Mouse (Mus musculus) neural tube, embryonic 15.5 days (tissue): ENCODE data around the gene Tlk1. TPM values are rescaled to one million over a fixed set of nuclear protein-coding genes. Genes with fewer than 3 reads are reported as not detected.

Experiments used
- ATAC-seq: fragments of 200-750 bp; cut with Nextera tagmentation; 2 replicates; pipeline ENCODE4 v1.8.0; 2017; ENCODE audit warnings: mild to moderate bottlenecking, moderate TSS enrichment, moderate library complexity; ENCODE audit not compliant: low FRiP score
- H3K27ac ChIP-seq: fragments of 300-500 bp; sonication (generic); replicated peaks from 2 replicates; pipeline ENCODE4 v1.5.1; 2015; ENCODE audit warnings: mild to moderate bottlenecking, inconsistent platforms
- H3K27me3 ChIP-seq: fragments of 300-500 bp; sonication (generic); replicated peaks from 2 replicates; pipeline ENCODE4 v1.6.1; 2015; ENCODE audit warnings: inconsistent platforms
- H3K36me3 ChIP-seq: fragments of 300-500 bp; sonication (generic); 2 replicates; pipeline ENCODE4 v1.6.1; 2015; ENCODE audit warnings: inconsistent platforms
- H3K4me1 ChIP-seq: fragments of 300-500 bp; sonication (generic); 2 replicates; pipeline ENCODE4 v1.6.1; 2015; ENCODE audit warnings: inconsistent platforms
- H3K4me2 ChIP-seq: fragments of 300-500 bp; sonication (generic); 2 replicates; pipeline ENCODE4 v1.6.1; 2015; ENCODE audit warnings: inconsistent platforms, mild to moderate bottlenecking, moderate library complexity
- H3K4me3 ChIP-seq: fragments of 300-500 bp; sonication (generic); replicated peaks from 2 replicates; pipeline ENCODE4 v1.5.1; 2015; ENCODE audit warnings: mild to moderate bottlenecking, inconsistent platforms
- H3K9ac ChIP-seq: fragments of 300-500 bp; sonication (generic); replicated peaks from 2 replicates; pipeline ENCODE4 v1.6.1; 2015; ENCODE audit warnings: mild to moderate bottlenecking, inconsistent platforms
- H3K9me3 ChIP-seq: fragments of 300-500 bp; sonication (generic); replicated peaks from 2 replicates; pipeline ENCODE4 v1.6.1; 2016; ENCODE audit warnings: inconsistent platforms
- WGBS: fragments of 180-500 bp; shearing (Covaris S2); methylation state at CpG from one replicate; pipeline ENCODE4 v1.1.7; 2015; ENCODE audit warnings: mixed read lengths; 5-methylcytosine and 5-hydroxymethylcytosine counted together
- polyA plus RNA-seq: library from polyadenylated mRNA; unstranded; fragments of >200 nt; fragmentation: Nextera tagmentation; extraction: Ambion mirVana; gene quantifications from 2 replicates; pipeline ENCODE4 v1.2.1, GENCODE M21; 2015

The Tlk1 gene
- polyA plus RNA-seq, 1 experiment from 2014 or later: 27.4 TPM

- no peak overlapping the region for H3K4me2 ChIP-seq
- WGBS: 98% methylated on average over 1 of the region's 1 CpGs
- no peak overlapping the region for H3K9ac ChIP-seq
- no peaks in the 10 kb centered on the region for H3K36me3 ChIP-seq
- H3K27me3 ChIP-seq: no peaks in the 10 kb centered on the region
- H3K4me1 ChIP-seq: no peaks in the 10 kb centered on the region
- ATAC-seq: 0 out of 2 replicates have a peak, but pooled peaks have one; percentile 59
- no peaks in the 10 kb centered on the region for H3K9me3 ChIP-seq
- H3K4me3 ChIP-seq: no peak overlapping the region
- no peak overlapping the region for H3K27ac ChIP-seq
Observed at GRCm38 (mm10) chr2:70779634-70780033, 45.9 kb downstream of the Tlk1 start.

DNA sequence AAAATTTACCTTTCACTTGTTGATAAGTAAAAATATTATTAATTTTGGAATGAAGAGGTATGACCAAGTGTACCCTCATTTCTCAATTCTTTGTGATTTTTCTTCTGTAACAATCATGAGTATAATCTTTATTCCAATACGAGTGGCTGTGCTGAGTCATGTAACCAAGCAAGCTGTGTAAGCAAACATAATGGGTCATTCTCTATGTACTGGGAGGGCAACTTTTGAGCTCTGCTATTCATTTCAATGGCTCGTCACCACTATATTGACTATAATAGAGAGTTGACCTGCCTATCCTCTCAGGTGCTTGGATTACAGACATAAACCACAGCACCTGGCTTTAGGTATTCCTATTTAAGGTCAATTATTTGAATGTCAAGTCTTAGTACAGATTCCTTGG is 48.8 kb downstream of the Tlk1 start:
- Histone ChIP-seq H3K9ac (no peak overlapping the region), H3K4me1 (0 out of 2 replicates have a peak, but pooled peaks cover 2% of the 10 kb centered on the region), H3K27ac (no peak overlapping the region), H3K4me3 (no peak overlapping the region), H3K9me3 (no peaks in the 10 kb centered on the region), H3K4me2 (no peak overlapping the region), H3K27me3 (no peaks in the 10 kb centered on the region), H3K36me3 (no peaks in the 10 kb centered on the region)
- ATAC-seq: no peak
- 70% methylated on average over 2 of the region's 2 CpGs for WGBS

- Histone ChIP-seq H3K27me3 (no peaks in the 10 kb centered on the region), H3K36me3 (no peaks in the 10 kb centered on the region), H3K4me1 (no peaks in the 10 kb centered on the region), H3K9me3 (no peaks in the 10 kb centered on the region), H3K27ac (no peak overlapping the region), H3K4me3 (no peak overlapping the region), H3K4me2 (no peak overlapping the region), H3K9ac (no peak overlapping the region)
- WGBS: 78% methylated on average over 7 of the region's 7 CpGs
- no peak for ATAC-seq
Observed at GRCm38 (mm10) chr2:70764734-70765133, 60.8 kb downstream of the Tlk1 start.

DNA sequence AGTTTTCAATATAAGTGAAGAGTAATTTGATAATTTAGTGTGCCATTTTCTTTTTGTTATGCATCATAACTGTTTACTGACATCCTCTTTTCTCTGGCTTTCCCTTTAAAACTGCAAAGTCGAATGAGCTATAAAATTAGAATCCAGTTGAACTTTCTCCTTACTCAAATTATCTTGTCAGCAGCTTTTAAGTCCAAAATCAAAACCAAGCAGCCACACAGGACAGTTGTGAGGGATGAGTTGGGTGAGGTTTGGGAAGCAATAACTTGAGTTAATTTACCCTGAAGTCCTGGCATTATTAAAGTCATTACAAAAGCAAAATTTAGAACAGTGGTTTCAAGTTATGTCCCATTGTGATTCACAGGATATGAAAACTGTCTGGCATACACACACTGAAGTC is 62.8 kb downstream of the Tlk1 start:
- H3K27me3 ChIP-seq: no peaks in the 10 kb centered on the region
- no peaks in the 10 kb centered on the region for H3K4me1 ChIP-seq
- H3K36me3 ChIP-seq: no peaks in the 10 kb centered on the region
- no peak overlapping the region for H3K27ac ChIP-seq
- H3K9me3 ChIP-seq: no peaks in the 10 kb centered on the region
- WGBS: 74% methylated on average over 1 of the region's 1 CpGs
- no peak overlapping the region for H3K4me2 ChIP-seq
- no peak overlapping the region for H3K4me3 ChIP-seq
- no peak for ATAC-seq
- no peak overlapping the region for H3K9ac ChIP-seq

GRCm38 (mm10) chr2:70752149-70752548 is 73.4 kb downstream of the Tlk1 start:
- no peaks in the 10 kb centered on the region for H3K9me3 ChIP-seq
- no peak overlapping the region for H3K4me2 ChIP-seq
- H3K9ac ChIP-seq: no peak overlapping the region
- 0 out of 2 replicates have a peak, but pooled peaks cover 4% of the 10 kb centered on the region for H3K36me3 ChIP-seq
- 94% methylated on average over 5 of the region's 5 CpGs for WGBS
- H3K27ac ChIP-seq: no peak overlapping the region
- H3K4me1 ChIP-seq: no peaks in the 10 kb centered on the region
- no peak for ATAC-seq
- no peak overlapping the region for H3K4me3 ChIP-seq
- no peaks in the 10 kb centered on the region for H3K27me3 ChIP-seq

GRCm38 (mm10) chr2:70751655-70752054 is 73.9 kb downstream of the Tlk1 start:
- H3K4me1 ChIP-seq: no peaks in the 10 kb centered on the region
- H3K4me3 ChIP-seq: no peak overlapping the region
- 97% methylated on average over 2 of the region's 2 CpGs for whole genome bisulfite sequencing
- H3K36me3 ChIP-seq: 0 out of 2 replicates have a peak, but pooled peaks cover 4% of the 10 kb centered on the region
- no peak overlapping the region for H3K4me2 ChIP-seq
- H3K9me3 ChIP-seq: no peaks in the 10 kb centered on the region
- H3K27ac ChIP-seq: no peak overlapping the region
- no peak overlapping the region for H3K9ac ChIP-seq
- H3K27me3 ChIP-seq: no peaks in the 10 kb centered on the region
- no peak for ATAC-seq

DNA sequence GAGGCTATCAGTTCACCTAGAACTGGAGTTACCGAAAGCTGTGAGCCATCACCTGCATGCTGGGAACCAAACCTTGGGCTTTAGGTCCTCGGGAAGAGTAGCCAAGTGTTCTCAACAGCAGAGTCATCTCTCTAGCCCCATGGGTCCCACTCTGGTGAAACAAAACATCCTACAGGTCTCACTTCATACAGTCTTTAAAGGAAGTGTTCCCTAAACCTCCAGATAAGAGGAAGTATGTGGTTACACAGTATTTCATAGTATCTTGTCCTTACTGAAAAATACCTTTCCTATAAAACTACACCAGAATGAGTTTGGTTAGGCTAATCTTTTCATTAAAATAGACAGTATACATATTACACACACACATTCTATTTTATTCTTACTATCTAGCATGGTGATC is 82.9 kb downstream of the Tlk1 start:
- no peak overlapping the region for H3K9ac ChIP-seq
- no peak overlapping the region for H3K27ac ChIP-seq
- H3K4me2 ChIP-seq: no peak overlapping the region
- ATAC-seq: no peak
- H3K4me3 ChIP-seq: no peak overlapping the region
- H3K4me1 ChIP-seq: no peaks in the 10 kb centered on the region
- 78% methylated on average over 2 of the region's 2 CpGs for WGBS
- no peaks in the 10 kb centered on the region for H3K27me3 ChIP-seq
- peaks cover 35% of the 10 kb centered on the region for H3K36me3 ChIP-seq
- H3K9me3 ChIP-seq: no peaks in the 10 kb centered on the region

DNA sequence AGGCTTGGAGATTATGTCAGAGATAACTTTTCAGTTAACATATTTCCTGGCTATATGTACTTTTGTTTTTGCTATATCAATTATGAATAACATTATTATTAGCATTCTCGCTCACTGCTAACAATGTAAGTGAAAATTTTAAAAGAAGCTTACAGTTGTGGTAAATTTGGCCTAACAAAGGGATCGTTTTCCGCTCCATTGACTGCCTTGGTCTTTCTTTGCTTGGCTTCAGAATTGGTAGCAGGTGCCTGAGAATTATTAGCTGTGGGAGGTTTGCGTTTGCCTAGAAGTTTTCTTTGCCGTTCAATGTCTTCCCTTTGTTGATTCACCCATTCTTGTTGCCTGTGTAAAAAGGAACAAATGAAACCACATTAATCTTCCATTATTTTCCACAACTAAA is 83.6 kb downstream of the Tlk1 start:
- no peaks in the 10 kb centered on the region for H3K9me3 ChIP-seq
- H3K4me1 ChIP-seq: no peaks in the 10 kb centered on the region
- H3K27ac ChIP-seq: no peak overlapping the region
- H3K4me3 ChIP-seq: no peak overlapping the region
- no peak overlapping the region for H3K4me2 ChIP-seq
- 38% methylated on average over 5 of the region's 5 CpGs for WGBS
- peaks cover 35% of the 10 kb centered on the region for H3K36me3 ChIP-seq
- H3K9ac ChIP-seq: no peak overlapping the region
- H3K27me3 ChIP-seq: no peaks in the 10 kb centered on the region
- ATAC-seq: no peak

DNA sequence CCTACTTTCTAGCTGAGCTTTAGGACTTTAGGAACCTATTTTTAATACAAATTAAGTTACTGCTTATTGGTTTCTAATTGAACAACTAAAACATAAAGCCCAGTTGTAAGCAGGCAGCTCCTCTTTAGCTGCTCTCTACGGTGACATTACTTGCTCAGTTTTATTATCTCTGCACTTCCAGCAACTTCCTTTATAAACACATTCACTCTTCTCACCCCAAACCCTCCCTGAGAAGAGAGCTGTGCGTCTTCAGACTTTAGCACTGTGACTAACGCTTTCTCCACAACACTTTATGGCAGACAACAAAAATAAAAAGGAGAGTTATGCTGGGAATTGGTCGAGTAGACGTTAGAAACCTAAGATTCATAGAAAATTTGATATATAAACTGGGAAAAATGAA is 89.5 kb downstream of the Tlk1 start:
- peak; percentile 79 for ATAC-seq
- no peaks in the 10 kb centered on the region for H3K27me3 ChIP-seq
- peaks cover 16% of the 10 kb centered on the region for H3K36me3 ChIP-seq
- H3K9me3 ChIP-seq: no peaks in the 10 kb centered on the region
- 40% methylated on average over 5 of the region's 5 CpGs for WGBS
- H3K27ac ChIP-seq: no peak overlapping the region
- H3K4me1 ChIP-seq: no peaks in the 10 kb centered on the region
- no peak overlapping the region for H3K9ac ChIP-seq
- H3K4me2 ChIP-seq: no peak overlapping the region
- no peak overlapping the region for H3K4me3 ChIP-seq

GRCm38 (mm10) chr2:70735534-70735933 is 90.0 kb downstream of the Tlk1 start:
- peaks cover 13% of the 10 kb centered on the region for H3K36me3 ChIP-seq
- 81% methylated on average over 4 of the region's 4 CpGs for WGBS
- no peak overlapping the region for H3K9ac ChIP-seq
- H3K27me3 ChIP-seq: no peaks in the 10 kb centered on the region
- no peaks in the 10 kb centered on the region for H3K9me3 ChIP-seq
- H3K27ac ChIP-seq: peak overlapping the region; percentile 23; the same call in 1 of the 2 replicates
- no peaks in the 10 kb centered on the region for H3K4me1 ChIP-seq
- ATAC-seq: peak; percentile 42; the same call in 1 of the 2 replicates
- H3K4me2 ChIP-seq: no peak overlapping the region
- no peak overlapping the region for H3K4me3 ChIP-seq

DNA sequence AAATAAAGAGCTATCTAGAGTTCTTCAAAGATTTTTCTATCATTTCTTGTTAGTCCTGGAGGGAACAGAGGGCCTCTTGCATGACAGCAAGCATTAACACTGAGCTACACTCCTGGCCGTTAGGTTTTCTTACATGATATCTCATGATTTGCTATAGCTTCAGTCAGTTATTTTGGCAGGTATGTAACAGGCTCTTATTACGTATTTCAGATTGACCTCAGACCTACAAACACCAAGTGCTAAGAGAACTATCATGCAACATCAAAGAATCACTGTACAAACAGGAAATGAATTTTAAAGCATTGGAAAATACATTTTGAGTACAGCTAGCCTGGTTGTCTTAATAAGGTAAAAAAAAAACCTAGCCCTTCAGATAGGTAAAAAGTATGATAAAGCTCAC is 98.4 kb downstream of the Tlk1 start:
- Histone ChIP-seq H3K9me3 (no peaks in the 10 kb centered on the region), H3K36me3 (peaks cover 9% of the 10 kb centered on the region), H3K27ac (no peak overlapping the region), H3K27me3 (no peaks in the 10 kb centered on the region), H3K4me1 (no peaks in the 10 kb centered on the region), H3K4me3 (no peak overlapping the region), H3K9ac (no peak overlapping the region), H3K4me2 (no peak overlapping the region)
- ATAC-seq: no peak
- WGBS: 91% methylated on average over 2 of the region's 2 CpGs

- peaks cover 30% of the 10 kb centered on the region for H3K36me3 ChIP-seq
- 87% methylated on average over 9 of the region's 9 CpGs for WGBS
- no peak for ATAC-seq
Observed at GRCm38 (mm10) chr2:70723610-70724243, 101.8 kb downstream of the Tlk1 start.

More at GRCm38 (mm10) chr2:70723610-70724243, 101.8 kb downstream of the Tlk1 start:
- H3K9me3 ChIP-seq: no peaks in the 10 kb centered on the region
- H3K4me1 ChIP-seq: no peaks in the 10 kb centered on the region
- H3K4me3 ChIP-seq: no peak overlapping the region
- no peak overlapping the region for H3K9ac ChIP-seq
- H3K4me2 ChIP-seq: no peak overlapping the region
- H3K27ac ChIP-seq: no peak overlapping the region
- H3K27me3 ChIP-seq: no peaks in the 10 kb centered on the region
